Mouse (Mus musculus) heart, embryonic 13.5 days (tissue): ENCODE data around the gene Tnfsf10. TPM values are rescaled to one million over a fixed set of nuclear protein-coding genes. Genes with fewer than 3 reads are reported as not detected.

Experiments
- ATAC-seq: fragments of 200-750 bp; cut with Nextera tagmentation; 2 replicates; pipeline ENCODE4 v1.8.0; 2017; ENCODE audit warnings: moderate TSS enrichment; ENCODE audit not compliant: insufficient number of reproducible peaks, low FRiP score, low TSS enrichment; ENCODE audit errors: extremely low read depth
- H3K27ac ChIP-seq: fragments of 300-500 bp; sonication (generic); replicated peaks from 2 replicates; pipeline ENCODE4 v1.5.1; 2015; ENCODE audit warnings: moderate library complexity, mild to moderate bottlenecking, inconsistent platforms
- H3K27me3 ChIP-seq: fragments of 300-500 bp; sonication (generic); replicated peaks from 2 replicates; pipeline ENCODE4 v1.6.1; 2015; ENCODE audit warnings: mild to moderate bottlenecking, inconsistent platforms
- H3K36me3 ChIP-seq: fragments of 300-500 bp; sonication (generic); 2 replicates; pipeline ENCODE4 v1.6.1; 2015; ENCODE audit warnings: mild to moderate bottlenecking, inconsistent platforms
- H3K4me1 ChIP-seq: fragments of 300-500 bp; sonication (generic); 2 replicates; pipeline ENCODE4 v1.6.1; 2015; ENCODE audit warnings: inconsistent platforms
- H3K4me2 ChIP-seq: fragments of 300-500 bp; sonication (generic); 2 replicates; pipeline ENCODE4 v1.6.1; 2015; ENCODE audit warnings: inconsistent platforms, mild to moderate bottlenecking, moderate library complexity
- H3K4me3 ChIP-seq: fragments of 300-500 bp; sonication (generic); 2 replicates; pipeline ENCODE4 v1.5.1; 2015; ENCODE audit warnings: moderate library complexity, mild to moderate bottlenecking, inconsistent platforms
- H3K9ac ChIP-seq: fragments of 300-500 bp; sonication (generic); 2 replicates; pipeline ENCODE4 v1.6.1; 2015; ENCODE audit warnings: inconsistent platforms, mild to moderate bottlenecking, moderate library complexity
- H3K9me3 ChIP-seq: fragments of 300-500 bp; sonication (generic); 2 replicates; pipeline ENCODE4 v1.6.1; 2016; ENCODE audit warnings: inconsistent platforms
- WGBS: fragments of 180-500 bp; shearing (Covaris S2); methylation state at CpG from one replicate; pipeline ENCODE4 v1.1.7; 2015; ENCODE audit warnings: mixed read lengths; 5-methylcytosine and 5-hydroxymethylcytosine counted together
- polyA plus RNA-seq: library from polyadenylated mRNA; unstranded; fragments of >200 nt; fragmentation: Nextera tagmentation; extraction: Ambion mirVana; gene quantifications from 2 replicates; pipeline ENCODE4 v1.2.1, GENCODE M21; 2015

Tnfsf10 gene
- polyA plus RNA-seq, 1 experiment from 2014 or later: 0.31 TPM

- no peaks in the 10 kb centered on the region for H3K27me3 ChIP-seq
Observed at GRCm38 (mm10) chr3:27310973-27311372, 5.9 kb upstream of the Tnfsf10 start.

GRCm38 (mm10) chr3:27311475-27311874 lies 5.4 kb upstream of the Tnfsf10 start:
- H3K4me3 ChIP-seq: no peak overlapping the region
- WGBS: 82% methylated on average over 4 of the region's 4 CpGs
- no peak overlapping the region for H3K9ac ChIP-seq
- no peaks in the 10 kb centered on the region for H3K36me3 ChIP-seq
- H3K27me3 ChIP-seq: no peaks in the 10 kb centered on the region
- H3K27ac ChIP-seq: no peak overlapping the region
- no peak for ATAC-seq
- H3K4me2 ChIP-seq: no peak overlapping the region
- peaks cover under 1% of the 10 kb centered on the region for H3K4me1 ChIP-seq
- no peaks in the 10 kb centered on the region for H3K9me3 ChIP-seq

More at GRCm38 (mm10) chr3:27310973-27311372, 5.9 kb upstream of the Tnfsf10 start:
- Histone ChIP-seq H3K4me3 (no peak overlapping the region), H3K4me1 (no peaks in the 10 kb centered on the region), H3K27ac (no peak overlapping the region), H3K4me2 (no peak overlapping the region), H3K36me3 (no peaks in the 10 kb centered on the region), H3K9me3 (no peaks in the 10 kb centered on the region), H3K9ac (no peak overlapping the region)
- no peak for ATAC-seq
- 89% methylated on average over 7 of the region's 7 CpGs for WGBS

GRCm38 (mm10) chr3:27314506-27315164 lies 2.2 kb upstream of the Tnfsf10 start:
- H3K27ac ChIP-seq: no peak overlapping the region
- 57% methylated on average over 2 of the region's 2 CpGs for WGBS
- no peak overlapping the region for H3K9ac ChIP-seq
- H3K27me3 ChIP-seq: no peaks in the 10 kb centered on the region
- no peak overlapping the region for H3K4me3 ChIP-seq
- H3K4me1 ChIP-seq: peaks cover 10% of the 10 kb centered on the region
- H3K9me3 ChIP-seq: no peaks in the 10 kb centered on the region
- no peak for ATAC-seq
- H3K36me3 ChIP-seq: no peaks in the 10 kb centered on the region
- H3K4me2 ChIP-seq: no peak overlapping the region

GRCm38 (mm10) chr3:27317288-27318024 lies 628 bp downstream of the Tnfsf10 start:
- Histone ChIP-seq H3K9ac (peak overlapping the region; percentile 40; the same call in 1 of the 2 replicates), H3K27ac (no peak overlapping the region), H3K36me3 (no peaks in the 10 kb centered on the region), H3K4me2 (peak overlapping the region; percentile 54), H3K9me3 (no peaks in the 10 kb centered on the region), H3K4me1 (peaks cover 10% of the 10 kb centered on the region), H3K4me3 (peak overlapping the region; percentile 28), H3K27me3 (no peaks in the 10 kb centered on the region)
- WGBS: 39% methylated on average over 4 of the region's 4 CpGs
- ATAC-seq: no peak

- no peak for ATAC-seq
- Histone ChIP-seq H3K4me2 (no peak overlapping the region), H3K9ac (no peak overlapping the region), H3K9me3 (no peaks in the 10 kb centered on the region), H3K36me3 (no peaks in the 10 kb centered on the region), H3K4me3 (no peak overlapping the region), H3K27me3 (no peaks in the 10 kb centered on the region), H3K4me1 (peaks cover 10% of the 10 kb centered on the region), H3K27ac (no peak overlapping the region)
- WGBS: 83% methylated on average over 1 of the region's 1 CpGs
Observed at GRCm38 (mm10) chr3:27319650-27320049, 2.8 kb downstream of the Tnfsf10 start.

- 0 out of 2 replicates have a peak overlapping the region, but pooled peaks have one; percentile 41 for H3K27ac ChIP-seq
- H3K4me2 ChIP-seq: no peak overlapping the region
- H3K36me3 ChIP-seq: no peaks in the 10 kb centered on the region
- H3K9ac ChIP-seq: no peak overlapping the region
- 65% methylated on average over 9 of the region's 9 CpGs for WGBS
- no peak; the same call in 1 of the 2 replicates for ATAC-seq
- no peaks in the 10 kb centered on the region for H3K27me3 ChIP-seq
- no peaks in the 10 kb centered on the region for H3K9me3 ChIP-seq
- H3K4me1 ChIP-seq: peaks cover 10% of the 10 kb centered on the region
- H3K4me3 ChIP-seq: no peak overlapping the region
Observed at GRCm38 (mm10) chr3:27320613-27321495, 4.0 kb downstream of the Tnfsf10 start.

- no peaks in the 10 kb centered on the region for H3K27me3 ChIP-seq
- no peak overlapping the region for H3K27ac ChIP-seq
- H3K36me3 ChIP-seq: no peaks in the 10 kb centered on the region
- no peak for ATAC-seq
- H3K9ac ChIP-seq: no peak overlapping the region
- H3K4me3 ChIP-seq: no peak overlapping the region
- H3K4me2 ChIP-seq: no peak overlapping the region
- WGBS: 66% methylated on average over 9 of the region's 9 CpGs
- H3K9me3 ChIP-seq: no peaks in the 10 kb centered on the region
- H3K4me1 ChIP-seq: no peaks in the 10 kb centered on the region
Observed at GRCm38 (mm10) chr3:27322591-27322990, 5.8 kb downstream of the Tnfsf10 start.

GRCm38 (mm10) chr3:27323551-27323950 lies 6.7 kb downstream of the Tnfsf10 start:
- H3K36me3 ChIP-seq: no peaks in the 10 kb centered on the region
- H3K4me2 ChIP-seq: no peak overlapping the region
- ATAC-seq: no peak
- H3K9ac ChIP-seq: no peak overlapping the region
- no peak overlapping the region for H3K4me3 ChIP-seq
- no peaks in the 10 kb centered on the region for H3K4me1 ChIP-seq
- H3K27ac ChIP-seq: no peak overlapping the region
- H3K9me3 ChIP-seq: no peaks in the 10 kb centered on the region
- 67% methylated on average over 5 of the region's 5 CpGs for WGBS
- H3K27me3 ChIP-seq: no peaks in the 10 kb centered on the region

- no peak for ATAC-seq
- Histone ChIP-seq H3K9me3 (no peaks in the 10 kb centered on the region), H3K4me1 (no peaks in the 10 kb centered on the region), H3K36me3 (no peaks in the 10 kb centered on the region), H3K4me2 (no peak overlapping the region), H3K27me3 (no peaks in the 10 kb centered on the region), H3K4me3 (no peak overlapping the region), H3K27ac (no peak overlapping the region), H3K9ac (no peak overlapping the region)
- 61% methylated on average over 4 of the region's 4 CpGs for WGBS
Observed at GRCm38 (mm10) chr3:27326633-27327191, 9.9 kb downstream of the Tnfsf10 start.

GRCm38 (mm10) chr3:27330706-27331105 lies 13.9 kb downstream of the Tnfsf10 start:
- H3K9ac ChIP-seq: no peak overlapping the region
- no peak for ATAC-seq
- no peak overlapping the region for H3K4me3 ChIP-seq
- H3K4me2 ChIP-seq: no peak overlapping the region
- no peaks in the 10 kb centered on the region for H3K36me3 ChIP-seq
- 80% methylated on average over 5 of the region's 5 CpGs for WGBS
- H3K9me3 ChIP-seq: no peaks in the 10 kb centered on the region
- no peaks in the 10 kb centered on the region for H3K4me1 ChIP-seq
- H3K27me3 ChIP-seq: no peaks in the 10 kb centered on the region
- H3K27ac ChIP-seq: no peak overlapping the region

GRCm38 (mm10) chr3:27338437-27338836 lies 21.6 kb downstream of the Tnfsf10 start:
- no peak for ATAC-seq
- 26% methylated on average over 6 of the region's 6 CpGs for WGBS
- H3K4me2 ChIP-seq: no peak overlapping the region
- H3K9ac ChIP-seq: no peak overlapping the region
- no peaks in the 10 kb centered on the region for H3K27me3 ChIP-seq
- H3K36me3 ChIP-seq: no peaks in the 10 kb centered on the region
- H3K27ac ChIP-seq: no peak overlapping the region
- no peak overlapping the region for H3K4me3 ChIP-seq
- no peaks in the 10 kb centered on the region for H3K4me1 ChIP-seq
- H3K9me3 ChIP-seq: no peaks in the 10 kb centered on the region
